Mouse (Mus musculus) limb, embryonic 11.5 days (tissue): ENCODE results near the gene Spats2. TPM values are rescaled to one million over a fixed set of nuclear protein-coding genes. Genes with fewer than 3 reads are reported as not detected.
"Not testable (repeated sequence)": the region's sequence is repeated elsewhere in the genome, so short reads cannot be mapped to it uniquely, and the experiment has no call there.

Source experiments
- ATAC-seq: fragments of 200-750 bp; cut with Nextera tagmentation; 2 replicates; pipeline ENCODE4 v1.8.0; 2017; ENCODE audit warnings: low read depth; ENCODE audit not compliant: insufficient number of reproducible peaks, low FRiP score, low TSS enrichment
- DNase-seq: peaks from one replicate; pipeline ENCODE4 v3.0.0-alpha.2; 2015; ENCODE audit warnings: low spot score
- H3K27ac ChIP-seq: fragments of 300-500 bp; sonication (generic); replicated peaks from 2 replicates; pipeline ENCODE4 v1.5.1; 2014; ENCODE audit warnings: low read depth, mild to moderate bottlenecking, low read length
- H3K27me3 ChIP-seq: fragments of 300-500 bp; sonication (generic); 2 replicates; pipeline ENCODE4 v1.6.1; 2014; ENCODE audit warnings: mild to moderate bottlenecking, low read length, mixed read lengths; ENCODE audit not compliant: control insufficient read depth, insufficient read depth
- H3K36me3 ChIP-seq: fragments of 300-500 bp; sonication (generic); 2 replicates; pipeline ENCODE4 v1.6.1; 2014; ENCODE audit warnings: mild to moderate bottlenecking, low read length, moderate library complexity, mixed read lengths; ENCODE audit not compliant: control insufficient read depth, insufficient read depth
- H3K4me1 ChIP-seq: fragments of 300-500 bp; sonication (generic); 2 replicates; pipeline ENCODE4 v1.6.1; 2014; ENCODE audit warnings: low read length, mixed read lengths; ENCODE audit not compliant: control insufficient read depth, insufficient read depth
- H3K4me2 ChIP-seq: fragments of 300-500 bp; sonication (generic); 2 replicates; pipeline ENCODE4 v1.6.1; 2014; ENCODE audit warnings: low read depth, mild to moderate bottlenecking, moderate library complexity; ENCODE audit not compliant: severe bottlenecking
- H3K4me3 ChIP-seq: fragments of 300-500 bp; sonication (generic); 2 replicates; pipeline ENCODE4 v1.5.1; 2014; ENCODE audit warnings: low read depth, low read length
- H3K9ac ChIP-seq: fragments of 300-500 bp; sonication (generic); 2 replicates; pipeline ENCODE4 v1.6.1; 2014; ENCODE audit warnings: mild to moderate bottlenecking, low read length
- H3K9me3 ChIP-seq: fragments of 300-500 bp; sonication (generic); 2 replicates; pipeline ENCODE4 v1.6.1; 2016; ENCODE audit warnings: low read length; ENCODE audit not compliant: control insufficient read depth
- WGBS: fragments of 180-500 bp; shearing (Covaris S2); extraction: QIAGEN DNeasy Blood & Tissue Kit; methylation state at CpG from one replicate; pipeline ENCODE4 v1.1.7; 2014; 5-methylcytosine and 5-hydroxymethylcytosine counted together
- polyA plus RNA-seq: library from polyadenylated mRNA; unstranded; fragments of >200 nt; fragmentation: Nextera tagmentation; extraction: Ambion mirVana; gene quantifications from 2 replicates; pipeline ENCODE4 v1.2.1, GENCODE M21; 2014

The Spats2 gene
- polyA plus RNA-seq, 1 experiment from 2014 or later: 70.1 TPM

GRCm38 (mm10) chr15:99129956-99130910 lies 4.5 kb downstream of the Spats2 start:
- DNase-seq: peak; percentile 25
- Histone ChIP-seq H3K9ac (no peak overlapping the region), H3K4me1 (peaks cover 12% of the 10 kb centered on the region; the same call in 1 of the 2 replicates), H3K4me2 (no peak overlapping the region), H3K36me3 (peaks cover 2% of the 10 kb centered on the region; the same call in 1 of the 2 replicates), H3K9me3 (no peaks in the 10 kb centered on the region), H3K27me3 (no peaks in the 10 kb centered on the region), H3K4me3 (no peak overlapping the region), H3K27ac (no peak overlapping the region)
- ATAC-seq: no peak
- WGBS: 71% methylated on average over 22 of the region's 22 CpGs

- ATAC-seq (no peak), DNase-seq (no peak)
- no peak overlapping the region for H3K27ac ChIP-seq
- H3K4me2 ChIP-seq: no peak overlapping the region
- H3K36me3 ChIP-seq: peaks cover 4% of the 10 kb centered on the region
- 89% methylated on average over 5 of the region's 5 CpGs for WGBS
- no peaks in the 10 kb centered on the region for H3K27me3 ChIP-seq
- H3K4me1 ChIP-seq: no peaks in the 10 kb centered on the region
- H3K9ac ChIP-seq: no peak overlapping the region
- H3K4me3 ChIP-seq: no peak overlapping the region
- peaks cover 4% of the 10 kb centered on the region; the same call in 1 of the 2 replicates for H3K9me3 ChIP-seq
Measured at GRCm38 (mm10) chr15:99138389-99138788, 12.7 kb downstream of the Spats2 start.

- Histone ChIP-seq H3K27me3 (no peaks in the 10 kb centered on the region), H3K4me3 (no peak overlapping the region), H3K4me2 (no peak overlapping the region), H3K36me3 (peaks cover 4% of the 10 kb centered on the region), H3K27ac (no peak overlapping the region), H3K9me3 (peaks cover 4% of the 10 kb centered on the region; the same call in 1 of the 2 replicates), H3K4me1 (no peaks in the 10 kb centered on the region), H3K9ac (no peak overlapping the region)
- 66% methylated on average over 6 of the region's 6 CpGs for WGBS
- DNase-seq (peak; percentile 77), ATAC-seq (no peak)
Measured at GRCm38 (mm10) chr15:99139669-99140068, 14.0 kb downstream of the Spats2 start.

GRCm38 (mm10) chr15:99150516-99150915 lies 24.8 kb downstream of the Spats2 start:
- 89% methylated on average over 7 of the region's 7 CpGs for WGBS
- ATAC-seq: no peak
- H3K4me1 ChIP-seq: no peaks in the 10 kb centered on the region

GRCm38 (mm10) chr15:99151324-99151723 lies 25.6 kb downstream of the Spats2 start:
- 82% methylated on average over 8 of the region's 8 CpGs for WGBS
- Histone ChIP-seq H3K9ac (no peak overlapping the region), H3K27ac (no peak overlapping the region), H3K27me3 (no peaks in the 10 kb centered on the region), H3K4me3 (no peak overlapping the region), H3K36me3 (peaks cover 7% of the 10 kb centered on the region; the same call in 1 of the 2 replicates), H3K4me1 (no peaks in the 10 kb centered on the region), H3K9me3 (no peaks in the 10 kb centered on the region), H3K4me2 (no peak overlapping the region)
- ATAC-seq (no peak), DNase-seq (no peak)

More at GRCm38 (mm10) chr15:99150516-99150915, 24.8 kb downstream of the Spats2 start:
- Histone ChIP-seq H3K9ac (no peak overlapping the region), H3K4me2 (no peak overlapping the region), H3K36me3 (peaks cover 11% of the 10 kb centered on the region; the same call in 1 of the 2 replicates), H3K4me3 (no peak overlapping the region), H3K9me3 (no peaks in the 10 kb centered on the region), H3K27ac (no peak overlapping the region), H3K27me3 (no peaks in the 10 kb centered on the region)
- DNase-seq: no peak

GRCm38 (mm10) chr15:99153466-99153865 lies 27.8 kb downstream of the Spats2 start:
- peaks cover 7% of the 10 kb centered on the region; the same call in 1 of the 2 replicates for H3K36me3 ChIP-seq
- DNase-seq (no peak), ATAC-seq (no peak)
- no peak overlapping the region for H3K27ac ChIP-seq
- no peaks in the 10 kb centered on the region for H3K27me3 ChIP-seq
- no peak overlapping the region for H3K9ac ChIP-seq
- H3K4me1 ChIP-seq: no peaks in the 10 kb centered on the region
- 97% methylated on average over 8 of the region's 8 CpGs for WGBS
- no peaks in the 10 kb centered on the region for H3K9me3 ChIP-seq
- no peak overlapping the region for H3K4me2 ChIP-seq
- no peak overlapping the region for H3K4me3 ChIP-seq

- not testable (repeated sequence) for H3K27me3 ChIP-seq, DNase-seq, H3K4me1 ChIP-seq, H3K9me3 ChIP-seq, H3K27ac ChIP-seq, H3K4me3 ChIP-seq, ATAC-seq, H3K9ac ChIP-seq, H3K4me2 ChIP-seq, H3K36me3 ChIP-seq
- 94% methylated on average over 10 of the region's 10 CpGs for WGBS
Measured at GRCm38 (mm10) chr15:99154515-99154914, 28.8 kb downstream of the Spats2 start.

- no peak for DNase-seq
- no peak for ATAC-seq
- Histone ChIP-seq H3K4me3 (no peak overlapping the region), H3K36me3 (peaks cover 8% of the 10 kb centered on the region), H3K4me2 (no peak overlapping the region), H3K4me1 (no peaks in the 10 kb centered on the region), H3K9ac (no peak overlapping the region), H3K27ac (no peak overlapping the region), H3K9me3 (no peaks in the 10 kb centered on the region), H3K27me3 (no peaks in the 10 kb centered on the region)
- WGBS: 86% methylated on average over 12 of the region's 12 CpGs
Measured at GRCm38 (mm10) chr15:99163512-99164365, 38.0 kb downstream of the Spats2 start.
